Mouse (Mus musculus): Measurements from ENCODE around the gene 1700019D03Rik.

The 1700019D03Rik gene

GRCm38 (mm10) chr1:53020079-53020478 lies at the start of gene 1700019D03Rik:
1700019D03Rik (minus strand) TSS chr1:53020179.
- no peak for DNase-seq

- no peak for DNase-seq
Measured at GRCm38 (mm10) chr1:53063921-53064320, 43.9 kb upstream of the 1700019D03Rik start.

- DNase-seq = no peak
Measured at GRCm38 (mm10) chr1:53061871-53062608, 42.1 kb upstream of the 1700019D03Rik start.

- DNase-seq = no peak
Measured at GRCm38 (mm10) chr1:53061340-53061739, 41.4 kb upstream of the 1700019D03Rik start, which contains the start of gene Mstn. Mstn (plus strand) TSS chr1:53061640.

GRCm38 (mm10) chr1:53060499-53060898 lies 40.5 kb upstream of the 1700019D03Rik start:
- DNase-seq = no peak

- no peak for DNase-seq
Measured at GRCm38 (mm10) chr1:53059106-53059505, 39.1 kb upstream of the 1700019D03Rik start.

- DNase-seq = peak; percentile 9 to 63
Measured at GRCm38 (mm10) chr1:53053087-53054022, 33.4 kb upstream of the 1700019D03Rik start.

GRCm38 (mm10) chr1:53049763-53050427 lies 29.9 kb upstream of the 1700019D03Rik start:
- no peak for DNase-seq

GRCm38 (mm10) chr1:53037443-53037871 lies 17.5 kb upstream of the 1700019D03Rik start:
- DNase-seq = no peak

- DNase-seq = no peak
Measured at GRCm38 (mm10) chr1:53032550-53032949, 12.6 kb upstream of the 1700019D03Rik start.

GRCm38 (mm10) chr1:53018746-53019505 lies 1.1 kb downstream of the 1700019D03Rik start:
- no peak for DNase-seq

- no peak for DNase-seq
Measured at GRCm38 (mm10) chr1:53015606-53016005, 4.4 kb downstream of the 1700019D03Rik start.

GRCm38 (mm10) chr1:53014716-53015115 lies 5.3 kb downstream of the 1700019D03Rik start:
- DNase-seq = no peak

GRCm38 (mm10) chr1:52986692-52987091 lies 33.3 kb downstream of the 1700019D03Rik start:
- DNase-seq = no peak

GRCm38 (mm10) chr1:52973198-52973597 lies 46.8 kb downstream of the 1700019D03Rik start:
- DNase-seq = no peak

- DNase-seq = no peak
Measured at GRCm38 (mm10) chr1:52971881-52972503, 48.0 kb downstream of the 1700019D03Rik start.

- DNase-seq = no peak
Measured at GRCm38 (mm10) chr1:52964581-52964980, 55.4 kb downstream of the 1700019D03Rik start.

GRCm38 (mm10) chr1:52963097-52963496 lies 56.9 kb downstream of the 1700019D03Rik start:
- DNase-seq = no peak

GRCm38 (mm10) chr1:52960191-52960590 lies 59.8 kb downstream of the 1700019D03Rik start:
- no peak for DNase-seq

GRCm38 (mm10) chr1:52956746-52957145 lies 63.2 kb downstream of the 1700019D03Rik start:
- no peak for DNase-seq

- DNase-seq = peak; percentile 8 to 62
Measured at GRCm38 (mm10) chr1:52955102-52955501, 64.9 kb downstream of the 1700019D03Rik start.

GRCm38 (mm10) chr1:52954456-52954855 lies 65.5 kb downstream of the 1700019D03Rik start:
- no peak for DNase-seq

All from spleen, adult 18-20 months (tissue).